Mouse (Mus musculus): ENCODE measurements around the gene Ormdl2. TPM values are rescaled to one million over a fixed set of nuclear protein-coding genes. Genes with fewer than 3 reads are reported as not detected.

Gene Ormdl2
- total RNA-seq, 2 experiments from 2014 or later: 7.1 to 7.7 TPM

DNA sequence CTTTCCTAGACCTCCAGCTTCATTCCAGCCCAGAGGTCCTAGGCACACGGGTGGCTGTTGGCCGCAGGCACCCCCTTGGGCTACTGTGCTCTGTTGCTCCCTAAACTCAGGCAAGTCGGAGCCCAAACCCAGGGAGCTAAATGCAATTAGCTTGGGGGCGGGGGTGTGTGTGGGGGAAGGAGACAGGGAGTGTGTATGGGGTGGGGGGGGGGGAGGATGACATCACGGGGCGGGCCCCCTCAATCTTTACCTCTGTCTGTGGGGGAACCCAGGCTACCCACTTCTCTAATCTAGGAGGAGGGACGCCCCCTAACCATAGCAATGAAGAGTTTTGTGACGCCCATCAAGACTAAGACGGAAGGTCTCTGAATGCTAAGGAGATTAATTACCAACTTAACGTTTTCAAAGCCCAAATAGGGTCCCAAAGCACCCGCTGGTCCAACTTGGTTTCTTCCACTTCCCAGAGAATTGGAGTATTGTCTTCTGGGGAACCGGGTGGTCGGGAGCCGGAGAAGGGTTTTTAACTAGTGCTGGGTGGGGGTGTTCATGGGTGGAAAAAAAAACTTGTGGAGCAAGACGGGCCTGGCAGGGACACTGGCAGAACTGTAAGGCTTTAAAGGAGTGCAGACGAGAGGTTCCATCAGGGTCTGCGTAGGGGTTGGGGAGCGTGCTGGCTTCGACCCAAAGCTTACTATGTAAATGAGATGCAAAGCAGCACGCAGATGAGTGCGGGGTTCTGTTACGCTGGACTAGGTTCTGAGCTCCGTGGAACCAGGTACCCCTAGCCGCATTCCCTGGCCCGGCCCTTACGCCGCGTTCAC is 17.0 kb downstream of the Ormdl2 start, which contains the start of gene Tmem198b:
Gene Tmem198b (minus strand): TSS at position 100 of the 821 bp plus-strand sequence.
- DNase-seq (ENCODE audit: low spot score in 2 of 2): peak; percentile 68 to 78
- intact Hi-C loops (cut with DNase I): loop anchor here (1.0 kb wide), 2 partner anchors 17 to 56 kb away; partner anchors contain the start of gene Ormdl2

DNA sequence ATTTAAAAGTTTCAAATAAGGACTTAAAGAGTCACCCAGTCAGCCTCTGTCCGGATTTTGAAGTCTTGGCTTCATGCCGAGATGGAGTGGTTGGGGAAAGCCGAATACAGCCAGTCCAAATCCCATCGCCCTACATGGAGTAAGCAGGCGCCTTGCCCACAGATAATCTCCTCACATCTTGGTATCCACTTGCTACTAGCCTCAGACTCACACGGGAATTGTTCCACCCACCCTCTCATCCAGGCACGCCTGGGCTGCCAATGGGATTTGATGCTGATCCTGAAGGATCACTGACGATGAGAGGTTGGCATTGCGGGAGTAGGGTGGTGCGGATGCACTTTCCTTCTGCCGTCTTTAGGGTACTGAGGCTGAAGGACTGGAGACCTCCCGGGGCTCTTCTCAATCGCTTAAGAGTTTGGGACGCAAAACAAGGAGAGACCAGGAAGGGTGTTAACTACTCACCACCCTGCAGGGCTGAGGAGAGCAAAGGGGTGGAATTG is 17.6 kb downstream of the Ormdl2 start, which contains the start of gene Dnajc14:
Gene Dnajc14 (plus strand): TSS at position 292 of the 500 bp plus-strand sequence.
- intact Hi-C loops (cut with DNase I): no loop called here
- DNase-seq (ENCODE audit: low spot score in 2 of 2): peak; percentile 68 to 70

DNA sequence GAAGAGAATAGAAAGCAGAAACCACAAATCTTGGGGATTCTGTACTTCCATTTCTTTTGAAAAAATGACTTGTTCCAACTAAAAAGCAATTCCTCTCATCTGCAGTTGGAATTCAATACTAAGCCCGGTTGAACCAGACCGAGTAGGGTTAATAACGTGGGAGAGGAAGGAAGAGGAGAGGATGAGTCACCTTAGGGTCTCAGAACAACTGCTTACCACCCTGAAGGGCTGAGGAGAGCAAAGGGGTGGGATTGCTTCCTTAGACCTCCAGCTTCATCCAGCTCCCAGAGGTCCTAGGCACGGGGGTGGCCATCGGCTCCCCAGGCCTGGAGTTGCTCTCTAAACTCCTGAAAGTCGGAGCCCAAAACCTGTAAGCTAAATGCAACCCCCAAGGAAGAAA is 18.1 kb downstream of the Ormdl2 start:
- intact Hi-C loops (cut with DNase I): no loop called here
- DNase-seq (ENCODE audit: low spot score in 2 of 2): no peak

DNA sequence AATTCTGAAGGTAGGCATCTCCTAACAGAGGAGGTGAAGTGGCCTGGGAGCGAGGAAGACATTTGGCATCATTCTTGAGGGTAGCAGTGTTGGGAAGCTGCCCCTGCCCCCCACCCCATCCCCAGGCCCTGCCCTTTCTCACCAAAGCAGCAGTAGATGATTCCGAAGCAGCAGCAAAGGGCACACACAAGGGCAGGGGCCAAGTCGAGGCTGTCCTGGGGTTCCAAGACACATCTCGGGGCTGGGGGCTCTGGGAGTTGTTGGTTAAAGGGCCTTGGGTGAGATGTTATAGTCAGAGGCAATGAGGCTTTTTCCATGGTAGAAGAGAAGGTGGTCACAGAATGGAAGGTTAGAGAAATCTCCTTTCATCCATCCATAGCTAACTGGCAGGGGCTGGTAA is 18.5 kb downstream of the Ormdl2 start:
- no peak for DNase-seq (ENCODE audit: low spot score in 2 of 2)
- intact Hi-C loops (cut with DNase I): no loop called here

DNA sequence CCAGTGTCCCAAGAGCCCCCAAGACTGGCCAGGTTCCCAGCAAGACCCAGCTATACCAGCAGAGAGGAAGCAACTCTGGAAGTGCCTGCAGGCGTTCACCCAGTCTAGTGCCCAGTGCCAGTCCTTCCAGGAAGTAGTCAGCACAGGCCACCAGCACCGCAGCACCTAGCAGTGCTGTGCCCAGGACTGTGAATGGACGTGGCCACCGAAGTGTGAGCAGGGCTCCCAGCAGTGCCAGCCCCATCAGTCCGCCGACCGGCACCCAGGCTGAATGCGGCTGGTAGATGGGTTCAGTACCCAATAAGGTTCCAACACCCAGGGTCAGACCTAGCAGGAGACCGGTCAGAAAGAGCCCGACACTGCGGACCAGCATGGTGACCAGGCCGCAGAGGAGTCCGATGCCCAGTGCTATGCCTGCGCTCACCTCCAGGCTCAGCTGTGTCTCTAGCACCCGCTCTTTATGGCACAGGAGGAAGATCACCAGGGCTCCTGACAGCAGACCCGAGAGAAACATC is 19.4 kb downstream of the Ormdl2 start:
- intact Hi-C loops (cut with DNase I): no loop called here
- no peak for DNase-seq (ENCODE audit: low spot score in 2 of 2)

DNA sequence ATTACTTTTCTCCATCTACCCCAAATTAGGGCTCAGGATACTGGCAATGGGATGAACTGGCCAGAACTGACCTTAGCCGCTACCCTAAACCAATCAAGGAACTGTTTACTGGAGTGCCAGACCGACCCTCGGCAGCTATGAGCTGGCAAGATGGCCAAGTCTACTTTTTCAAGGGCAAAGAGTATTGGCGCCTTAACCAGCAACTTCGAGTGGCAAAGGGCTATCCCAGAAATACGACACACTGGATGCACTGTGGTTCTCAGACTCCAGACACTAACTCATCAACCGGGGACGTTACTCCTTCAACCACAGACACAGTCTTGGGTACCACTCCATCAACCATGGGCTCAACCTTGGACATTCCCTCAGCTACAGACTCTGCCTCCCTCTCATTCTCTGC is 22.8 kb downstream of the Ormdl2 start:
- intact Hi-C loops (cut with DNase I): no loop called here
- DNase-seq (ENCODE audit: low spot score in 2 of 2): no peak

DNA sequence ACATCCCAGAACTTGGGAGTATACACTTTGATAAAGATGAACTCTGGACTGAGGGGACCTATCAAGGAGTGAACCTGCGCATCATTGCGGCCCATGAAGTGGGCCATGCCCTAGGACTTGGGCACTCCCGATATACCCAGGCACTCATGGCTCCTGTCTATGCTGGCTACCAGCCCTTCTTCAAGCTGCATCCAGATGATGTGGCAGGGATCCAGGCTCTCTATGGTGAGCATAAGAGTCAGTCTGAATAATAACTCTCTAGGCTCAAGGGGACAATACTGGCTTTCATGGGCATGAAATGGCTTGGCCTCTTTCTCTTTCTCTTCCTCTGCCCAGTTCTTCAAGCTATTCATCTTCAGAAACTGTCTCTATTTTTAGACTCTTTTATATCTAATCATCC is 25.9 kb downstream of the Ormdl2 start:
- DNase-seq (ENCODE audit: low spot score in 2 of 2): no peak
- intact Hi-C loops (cut with DNase I): no loop called here

DNA sequence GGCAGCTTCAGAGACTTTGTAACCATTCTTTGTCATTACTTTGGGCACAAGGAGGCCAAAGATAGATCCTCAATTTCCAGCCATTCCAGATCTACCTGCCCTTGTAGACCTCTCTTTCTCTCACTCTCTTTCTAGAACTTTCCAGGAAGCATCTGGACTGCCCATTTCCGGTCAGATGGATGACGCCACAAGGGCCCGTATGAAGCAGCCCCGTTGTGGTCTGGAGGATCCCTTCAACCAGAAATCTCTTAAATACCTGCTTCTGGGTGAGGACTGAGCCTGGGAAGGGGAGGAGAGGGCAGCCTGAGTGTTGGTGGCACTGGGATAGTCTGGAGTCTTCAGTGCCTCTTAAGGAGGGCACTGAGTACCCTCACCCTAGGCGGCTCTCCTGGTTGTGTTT is 27.1 kb downstream of the Ormdl2 start:
- intact Hi-C loops (cut with DNase I): no loop called here
- no peak for DNase-seq (ENCODE audit: low spot score in 2 of 2)

DNA sequence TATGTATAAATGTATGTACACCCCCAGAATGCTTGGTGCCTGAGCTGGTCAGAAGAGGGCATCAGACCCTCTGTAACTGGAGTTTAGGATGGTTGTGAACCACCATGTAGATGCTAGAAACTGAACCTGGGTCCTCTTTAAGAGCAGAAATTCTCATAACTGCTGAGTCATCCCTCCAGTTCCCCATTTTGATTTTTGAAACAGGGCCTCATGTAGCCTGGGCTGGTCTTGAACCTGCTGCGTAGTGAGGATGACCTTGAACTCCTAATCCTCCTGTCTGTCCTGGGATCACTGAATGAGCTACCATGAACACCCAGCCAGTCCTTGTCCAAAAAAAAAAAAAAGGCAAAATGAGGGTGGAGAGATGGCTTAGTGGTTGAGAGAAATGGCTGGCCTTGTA is 28.2 kb downstream of the Ormdl2 start:
- DNase-seq (ENCODE audit: low spot score in 2 of 2): no peak
- intact Hi-C loops (cut with DNase I): no loop called here

DNA sequence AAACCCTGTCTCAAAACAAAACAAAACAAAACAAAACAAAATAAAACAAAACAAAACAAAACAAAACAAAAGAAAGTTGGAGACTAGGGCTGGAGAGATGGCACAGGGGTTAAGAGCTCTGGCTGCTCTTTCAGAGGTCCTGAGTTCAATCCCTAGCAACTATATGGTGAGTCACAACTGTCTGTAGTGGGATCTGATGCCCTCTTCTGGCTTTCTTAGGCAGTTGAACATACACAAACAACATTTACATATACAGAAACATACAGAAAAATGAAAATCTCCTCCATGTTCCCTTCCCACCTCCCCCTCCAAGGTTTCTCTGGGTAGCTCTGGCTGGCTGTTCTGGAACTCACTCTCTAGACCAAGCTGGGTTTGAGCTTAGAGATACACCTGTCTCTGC is 29.4 kb downstream of the Ormdl2 start:
- intact Hi-C loops (cut with DNase I): no loop called here
- DNase-seq (ENCODE audit: low spot score in 2 of 2): no peak

DNA sequence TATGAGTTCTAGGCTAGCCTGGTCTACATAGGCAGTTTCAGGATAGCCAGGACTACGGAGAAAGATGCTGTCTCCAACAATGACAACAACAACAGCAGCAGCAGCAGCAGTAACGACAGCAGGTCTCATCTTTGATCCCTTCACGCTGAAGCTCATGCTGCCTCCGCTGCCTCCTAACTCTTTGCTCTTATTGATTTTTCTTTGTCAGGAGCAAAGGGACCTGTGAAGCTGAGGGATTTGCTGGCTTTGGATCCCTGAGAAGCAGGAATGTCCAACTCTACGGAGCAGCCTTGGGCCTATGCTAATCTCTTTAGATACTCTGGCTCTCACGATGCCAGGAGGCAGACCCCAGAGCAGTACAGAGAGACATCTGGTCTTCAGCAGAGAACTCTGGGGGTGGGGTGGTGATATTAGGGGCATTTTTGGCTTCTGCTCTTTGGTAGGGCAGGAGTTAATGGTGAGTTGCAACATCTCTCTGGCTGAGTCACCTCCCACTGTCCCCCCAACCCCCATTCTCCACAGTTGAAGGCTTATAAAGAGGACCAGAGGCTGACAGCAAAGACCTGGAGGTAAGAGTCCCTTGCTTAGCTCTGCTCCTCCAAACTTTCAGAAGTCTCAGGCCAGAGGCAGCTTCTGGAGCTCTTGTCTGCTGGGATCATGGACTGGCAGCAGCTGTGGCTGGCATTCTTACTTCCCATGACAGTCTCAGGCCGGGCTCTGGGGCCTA is 30.9 kb downstream of the Ormdl2 start, which contains the start of gene Mmp19:
Gene Mmp19 (plus strand): TSS at position 513 of the 727 bp plus-strand sequence.
- intact Hi-C loops (cut with DNase I): no loop called here
- no peak for DNase-seq (ENCODE audit: low spot score in 2 of 2)

DNA sequence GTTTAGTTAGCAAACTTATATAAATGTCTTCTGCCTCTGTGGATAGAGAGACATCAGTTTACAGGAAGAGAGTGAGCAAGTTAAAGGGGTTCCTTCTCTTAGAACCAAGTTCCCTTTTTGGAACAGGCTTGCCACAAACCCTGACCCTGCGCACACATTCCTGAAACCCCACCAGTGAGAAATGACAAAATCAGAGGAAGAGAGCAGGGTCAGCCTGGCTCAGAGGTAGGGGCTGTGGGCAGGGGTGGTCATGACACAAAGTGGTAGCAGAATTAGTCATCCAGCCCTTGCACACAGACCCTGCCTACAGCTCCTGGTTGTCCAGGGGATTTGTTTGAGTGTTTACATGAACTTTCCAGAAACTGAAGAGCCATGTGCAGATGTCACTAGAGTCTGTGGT is 41.2 kb downstream of the Ormdl2 start:
- no peak for DNase-seq (ENCODE audit: low spot score in 2 of 2)
- intact Hi-C loops (cut with DNase I): no loop called here

DNA sequence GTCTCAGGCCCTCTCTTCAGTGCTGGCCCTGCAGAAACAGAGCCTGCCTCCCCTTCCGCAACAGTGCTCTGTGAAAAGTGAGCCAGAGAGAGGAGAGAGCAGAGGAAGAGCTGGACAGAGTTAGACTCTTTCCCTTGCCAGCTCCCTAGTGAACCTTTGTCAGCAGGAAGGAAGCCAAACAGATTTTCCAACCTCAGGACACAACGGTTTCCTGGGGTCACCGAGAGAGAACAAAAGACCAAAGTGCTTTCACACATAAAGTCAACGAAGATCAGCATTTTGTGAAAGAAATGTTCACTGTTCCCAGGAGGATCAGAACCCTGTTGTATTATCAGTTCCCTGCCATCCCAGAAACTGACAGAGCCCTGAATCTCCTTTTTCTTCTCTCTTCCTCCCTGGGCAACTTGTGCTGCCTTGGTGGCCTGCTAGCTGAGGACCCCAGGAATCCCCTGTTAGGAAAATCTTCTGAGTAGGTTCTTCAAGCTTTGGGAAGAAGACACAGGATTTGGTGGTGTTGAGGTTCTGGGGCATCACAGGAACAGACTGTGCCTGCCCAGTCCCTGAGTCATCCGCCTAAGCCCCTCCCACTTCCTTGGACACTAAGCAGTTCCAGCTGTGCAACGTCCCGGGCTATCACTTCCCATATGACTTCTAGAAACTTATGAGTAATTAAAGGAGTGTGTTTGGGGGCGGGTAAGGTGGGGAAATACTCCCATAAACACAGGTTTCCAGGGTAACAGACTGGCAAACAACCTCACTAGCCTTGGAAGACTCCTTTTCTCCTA is 42.2 kb downstream of the Ormdl2 start:
- intact Hi-C loops (cut with DNase I): no loop called here
- no peak for DNase-seq (ENCODE audit: low spot score in 2 of 2)

DNA sequence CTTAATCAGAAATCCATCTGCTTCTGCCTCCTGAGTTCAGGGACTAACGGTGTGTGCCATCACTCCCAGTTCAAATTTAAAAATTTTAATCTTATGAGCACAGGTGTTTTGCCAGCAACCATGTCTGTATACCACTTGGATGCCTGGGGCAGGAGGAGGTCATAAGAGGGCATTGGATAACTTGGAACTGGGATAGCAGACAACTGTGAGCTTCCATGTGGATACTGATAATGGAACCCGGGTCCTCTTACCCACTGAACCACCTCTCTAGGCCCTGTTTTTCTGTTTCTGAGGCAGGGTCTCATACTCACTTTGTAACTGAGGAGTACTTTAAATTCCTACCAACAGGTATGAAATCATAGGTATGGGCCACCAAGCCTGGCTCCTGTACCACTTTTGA is 43.0 kb downstream of the Ormdl2 start:
- intact Hi-C loops (cut with DNase I): no loop called here
- DNase-seq (ENCODE audit: low spot score in 2 of 2): no peak

DNA sequence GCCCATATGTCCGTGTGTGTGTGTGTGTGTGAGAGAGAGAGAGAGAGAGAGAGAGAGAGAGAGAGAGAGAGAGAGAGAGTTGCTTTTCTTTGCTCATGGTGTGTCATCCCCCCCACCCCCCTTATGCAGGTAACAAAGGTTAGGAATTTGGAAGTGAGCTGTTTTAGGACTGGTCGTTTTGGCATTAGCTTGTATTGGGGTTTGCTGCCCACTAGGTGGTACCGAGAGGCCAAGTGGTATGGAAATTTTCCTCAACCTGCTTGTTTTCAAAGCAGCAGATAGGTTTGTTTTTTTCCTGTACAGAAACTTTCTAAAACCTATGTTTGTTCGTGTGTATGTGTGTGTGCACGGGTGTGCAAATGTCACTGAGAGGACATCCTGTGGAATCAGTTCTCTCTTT is 47.8 kb downstream of the Ormdl2 start:
- DNase-seq (ENCODE audit: low spot score in 2 of 2): no peak
- intact Hi-C loops (cut with DNase I): no loop called here

DNA sequence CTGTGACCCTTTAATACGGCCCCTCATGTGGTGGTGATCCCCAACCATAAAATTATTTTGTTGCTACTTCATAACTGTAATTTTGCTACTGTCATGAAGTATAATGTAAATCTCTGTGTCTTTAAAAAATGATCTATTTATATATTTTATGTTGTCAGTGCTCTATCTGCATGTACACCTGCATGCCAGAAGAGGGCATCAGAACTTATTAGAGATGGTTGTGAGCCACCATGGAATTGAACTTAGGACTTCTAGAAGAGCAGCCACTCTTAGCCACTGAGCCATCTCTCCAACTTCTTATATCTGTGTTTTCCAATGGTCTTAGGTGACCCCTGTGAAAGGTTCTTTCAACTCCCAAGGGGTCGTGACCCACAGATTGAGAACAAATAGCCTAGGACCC is 48.5 kb downstream of the Ormdl2 start:
- intact Hi-C loops (cut with DNase I): no loop called here

More for the DNA sequence above, 48.5 kb downstream of the Ormdl2 start:
- DNase-seq (ENCODE audit: low spot score in 2 of 2): no peak
